Mouse (Mus musculus) brain, embryonic 18.5 days (tissue): ENCODE results near the gene Cenpo.

Source experiments
- DNase-seq: peaks from one replicate; pipeline ENCODE4 v3.0.0-alpha.2; 2012; ENCODE audit warnings: low read depth, low spot score

Cenpo gene

GRCm38 (mm10) chr12:4150936-4151335 lies 83.2 kb downstream of the Cenpo start:
- DNase-seq = no peak
